Mouse (Mus musculus) heart, adult 2 months (tissue): ENCODE measurements around the gene Evl. TPM values are rescaled to one million over a fixed set of nuclear protein-coding genes. Genes with fewer than 3 reads are reported as not detected.
A peak's percentile ranks its signal among the peaks of the same experiment; 100 is the strongest.

Source experiments
- DNase-seq, 2 experiments: peaks; one replicate each; pipeline ENCODE4 v3.0.0; 2021
- H3K27ac ChIP-seq: fragments of 200-600 bp; 2 replicates; pipeline ENCODE4 v1.8.1; 2022
- H3K27me3 ChIP-seq: fragments of 200-500 bp; 2 replicates; pipeline ENCODE4 v1.6.1; 2012; ENCODE audit warnings: mild to moderate bottlenecking, low read length, inconsistent platforms, mixed read lengths; ENCODE audit not compliant: control insufficient read depth, insufficient read depth
- H3K36me3 ChIP-seq: fragments of 200-500 bp; 2 replicates; pipeline ENCODE4 v1.6.1; 2012; ENCODE audit warnings: low read length, inconsistent platforms; ENCODE audit not compliant: control insufficient read depth, insufficient read depth
- H3K4me1 ChIP-seq: fragments of 200-500 bp; 2 replicates; pipeline ENCODE4 v1.6.1; 2011; ENCODE audit warnings: low read length; ENCODE audit not compliant: control insufficient read depth, insufficient read depth
- H3K4me3 ChIP-seq: fragments of 200-600 bp; 2 replicates; pipeline ENCODE4 v1.8.1; 2022
- H3K79me2 ChIP-seq: fragments of 200-500 bp; replicated peaks from 2 replicates; pipeline ENCODE4 v1.6.1; 2012; ENCODE audit warnings: mild to moderate bottlenecking, inconsistent platforms, low read length, moderate library complexity, mixed read lengths; ENCODE audit not compliant: control insufficient read depth, insufficient read depth
- H3K9ac ChIP-seq: fragments of 200-500 bp; 2 replicates; pipeline ENCODE4 v1.6.1; 2012; ENCODE audit warnings: low read depth, mild to moderate bottlenecking, control low read depth, inconsistent platforms, low read length, mixed read lengths
- CTCF ChIP-seq: fragments of 200-600 bp; IDR thresholded peaks from 2 replicates; pipeline ENCODE4 v1.8.1; 2022; ENCODE audit warnings: antibody characterized with exemption, mild to moderate bottlenecking, moderate library complexity
- EP300 ChIP-seq: fragments of 200-500 bp; IDR thresholded peaks from 2 replicates; pipeline ENCODE4 v1.6.1; 2011; ENCODE audit warnings: low read depth, low read length, control low read depth; ENCODE audit not compliant: insufficient read depth
- POLR2A ChIP-seq: fragments of 200-500 bp; IDR thresholded peaks from 2 replicates; pipeline ENCODE4 v1.6.1; 2011; ENCODE audit warnings: mild to moderate bottlenecking, low read depth, low read length, control low read depth; ENCODE audit not compliant: insufficient read depth
- WGBS: fragments of 180-500 bp; shearing (Covaris S2); methylation state at CpG from one replicate; pipeline ENCODE4 v1.1.7; 2018; 5-methylcytosine and 5-hydroxymethylcytosine counted together
- intact Hi-C: fragments of 180-260 bp; cut with DNase I; formaldehyde crosslinking; loops from one replicate; pipeline ENCODE4 v1.15.1; 2025
- polyA plus RNA-seq: library from polyadenylated mRNA; depleted of rRNA; stranded (reverse); fragments of >200 nt; gene quantifications from 2 replicates; pipeline ENCODE4 v1.2.3, GENCODE M21; 2012
- total RNA-seq, 2 experiments: library from RNA; stranded (reverse); gene quantifications; 2 replicates each; pipeline ENCODE4 v1.2.3; 2021

Gene Evl
- total and polyA plus RNA-seq, 3 experiments, result 34.8 to 40.6 (median 36.4) TPM

DNA sequence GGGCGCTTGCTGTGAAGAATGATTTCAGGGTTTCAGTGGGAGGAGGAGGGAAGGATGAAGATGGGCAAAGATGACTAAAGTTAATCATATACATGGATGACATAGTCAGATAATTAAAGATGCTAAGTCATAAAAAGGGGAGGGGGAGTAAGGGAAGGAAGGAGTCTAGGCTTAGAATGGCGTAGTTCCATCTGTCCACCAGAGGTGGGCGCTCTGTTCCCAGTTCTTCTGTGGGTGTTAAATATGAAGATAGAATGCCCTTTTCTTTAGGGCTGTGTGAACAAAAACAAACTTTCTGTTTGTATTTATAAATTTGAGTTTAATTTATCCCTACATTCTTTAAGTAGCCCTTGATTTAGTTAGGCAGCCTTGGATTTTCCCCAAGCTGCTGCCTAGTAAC is 8.7 kb downstream of the Evl start:
- Histone ChIP-seq H3K27ac (no peak overlapping the region), H3K27me3 (no peaks in the 10 kb centered on the region), H3K79me2 (0 out of 2 replicates have a peak, but pooled peaks cover 2% of the 10 kb centered on the region), H3K4me1 (no peaks in the 10 kb centered on the region), H3K36me3 (no peaks in the 10 kb centered on the region), H3K4me3 (no peak overlapping the region), H3K9ac (no peak overlapping the region)
- DNase-seq, result no peak
- TF ChIP-seq CTCF, result peak; percentile 77
- no peak for TF ChIP-seq POLR2A
- TF ChIP-seq EP300, result no peak
- 86% methylated on average over 3 of the region's 3 CpGs for WGBS
- intact Hi-C loops, result no loop called here

DNA sequence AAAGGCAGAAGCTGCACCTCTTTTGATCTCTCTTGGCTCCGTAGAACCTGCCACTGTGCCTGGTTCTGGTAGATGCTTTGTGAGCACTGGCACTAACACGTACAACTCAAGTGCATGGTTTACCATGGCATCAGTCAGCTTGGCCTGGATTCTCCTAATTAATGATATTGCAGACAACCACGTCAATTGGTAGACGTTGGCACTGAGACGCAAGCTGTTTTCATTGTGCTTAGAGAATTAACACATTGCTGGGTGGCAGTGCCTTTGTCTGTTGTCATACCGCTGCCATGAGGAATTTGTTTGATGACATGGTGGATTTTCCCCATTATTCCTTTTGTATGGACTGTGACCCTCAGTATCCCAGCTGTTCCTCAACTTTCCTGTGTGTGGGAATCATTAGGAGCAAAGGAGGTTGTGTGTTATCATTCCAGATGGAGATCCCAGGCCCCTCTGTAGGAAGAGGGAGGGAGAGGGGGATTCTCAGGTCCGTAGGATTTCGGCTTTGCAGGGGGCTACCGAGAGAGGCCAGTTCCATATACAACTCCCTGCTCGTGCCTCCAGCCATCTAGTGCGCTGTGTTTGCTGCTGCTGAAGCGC is 10.5 kb downstream of the Evl start:
- Histone ChIP-seq H3K36me3 (no peaks in the 10 kb centered on the region), H3K27me3 (no peaks in the 10 kb centered on the region), H3K9ac (no peak overlapping the region), H3K27ac (no peak overlapping the region), H3K79me2 (0 out of 2 replicates have a peak, but pooled peaks cover 2% of the 10 kb centered on the region), H3K4me1 (no peaks in the 10 kb centered on the region), H3K4me3 (no peak overlapping the region)
- TF ChIP-seq POLR2A, result no peak
- TF ChIP-seq EP300, result no peak
- TF ChIP-seq CTCF, result no peak
- intact Hi-C loops, result no loop called here
- WGBS, result 90% methylated on average over 12 of the region's 12 CpGs
- DNase-seq, result no peak

DNA sequence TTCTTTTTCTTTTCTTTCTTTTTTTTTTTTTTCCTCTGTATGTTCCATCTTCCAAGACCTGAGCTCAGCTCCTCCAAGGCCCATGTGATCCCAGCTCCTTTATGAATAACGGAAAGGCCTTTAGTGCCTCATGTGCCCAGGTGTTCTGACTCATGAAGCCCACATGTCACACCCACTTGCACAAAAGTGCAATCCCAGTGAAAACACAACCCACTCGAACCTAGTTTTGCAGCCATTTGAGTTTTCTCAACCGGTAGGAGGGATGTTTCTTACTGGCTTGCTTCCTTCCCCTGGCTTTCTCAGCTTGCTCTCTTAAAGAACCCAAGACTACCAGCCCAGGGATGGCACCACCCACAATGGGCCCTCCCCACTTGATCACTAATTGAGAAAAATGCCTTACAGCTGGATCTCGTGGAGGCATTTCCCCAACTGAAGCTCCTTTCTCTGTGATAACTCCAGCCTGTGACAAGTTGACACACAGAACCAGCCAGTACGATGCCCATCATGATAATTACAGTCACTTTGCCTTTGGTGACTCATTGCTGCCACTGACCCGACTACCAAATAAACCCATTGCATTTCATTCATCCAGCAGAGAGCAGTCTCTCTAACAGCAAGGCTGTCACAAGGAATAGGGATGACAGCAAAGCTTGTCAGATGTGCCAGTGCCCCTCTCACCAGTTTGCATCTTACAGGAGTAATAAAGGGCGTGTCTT is 24.8 kb downstream of the Evl start:
- Histone ChIP-seq H3K36me3 (no peaks in the 10 kb centered on the region), H3K27me3 (no peaks in the 10 kb centered on the region), H3K79me2 (no peaks in the 10 kb centered on the region), H3K9ac (no peak overlapping the region), H3K4me3 (no peak overlapping the region), H3K4me1 (no peaks in the 10 kb centered on the region), H3K27ac (no peak overlapping the region)
- no peak for TF ChIP-seq CTCF
- no peak for TF ChIP-seq POLR2A
- TF ChIP-seq EP300, result no peak
- 62% methylated on average over 7 of the region's 7 CpGs for WGBS
- intact Hi-C loops, result no loop called here
- no peak for DNase-seq

- H3K79me2 ChIP-seq, result no peaks in the 10 kb centered on the region
- H3K27ac ChIP-seq, result no peak overlapping the region
- H3K4me1 ChIP-seq, result no peaks in the 10 kb centered on the region
- no peak overlapping the region for H3K4me3 ChIP-seq
- H3K27me3 ChIP-seq, result no peaks in the 10 kb centered on the region
- DNase-seq, result no peak
- H3K36me3 ChIP-seq, result no peaks in the 10 kb centered on the region
- TF ChIP-seq EP300, result no peak
- TF ChIP-seq POLR2A, result no peak
- H3K9ac ChIP-seq, result no peak overlapping the region
- 55% methylated on average over 1 of the region's 1 CpGs for WGBS
- intact Hi-C loops, result no loop called here
Observed at GRCm38 (mm10) chr12:108583775-108584174, 29.3 kb downstream of the Evl start.

GRCm38 (mm10) chr12:108590131-108590530 is 35.6 kb downstream of the Evl start:
- WGBS, result 88% methylated on average over 2 of the region's 2 CpGs
- TF ChIP-seq POLR2A (no peak), CTCF (no peak), EP300 (no peak)
- Histone ChIP-seq H3K4me3 (no peak overlapping the region), H3K9ac (no peak overlapping the region), H3K27ac (no peak overlapping the region), H3K27me3 (no peaks in the 10 kb centered on the region), H3K36me3 (no peaks in the 10 kb centered on the region), H3K79me2 (peaks cover 3% of the 10 kb centered on the region; the same call in 1 of the 2 replicates), H3K4me1 (no peaks in the 10 kb centered on the region)
- DNase-seq, result no peak
- intact Hi-C loops, result no loop called here

DNA sequence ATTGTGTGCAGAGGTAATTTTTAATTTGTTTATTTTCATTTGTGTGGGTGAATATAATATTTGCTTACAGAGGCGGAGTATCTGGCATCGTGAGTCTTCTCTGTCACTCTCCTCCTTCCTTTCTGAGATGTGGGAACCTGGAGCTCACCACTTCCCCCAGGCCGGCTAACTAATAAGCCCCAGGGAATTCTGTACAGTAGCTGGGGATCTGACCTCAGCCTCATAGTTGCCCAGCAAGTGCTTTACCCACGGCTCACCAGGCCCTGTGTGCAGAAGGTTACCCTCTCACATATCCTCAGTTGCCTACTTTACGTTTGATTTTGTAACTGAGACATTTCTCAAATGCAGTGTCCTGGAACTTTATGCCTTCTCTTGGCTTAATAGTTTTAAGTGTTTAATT is 37.1 kb downstream of the Evl start:
- intact Hi-C loops, result no loop called here

More for the DNA sequence above, 37.1 kb downstream of the Evl start:
- Histone ChIP-seq H3K9ac (no peak overlapping the region), H3K79me2 (peaks cover 3% of the 10 kb centered on the region; the same call in 1 of the 2 replicates), H3K4me3 (no peak overlapping the region), H3K4me1 (no peaks in the 10 kb centered on the region), H3K36me3 (no peaks in the 10 kb centered on the region), H3K27ac (no peak overlapping the region), H3K27me3 (no peaks in the 10 kb centered on the region)
- no peak for DNase-seq
- 62% methylated on average over 5 of the region's 5 CpGs for WGBS
- TF ChIP-seq EP300, result no peak
- no peak for TF ChIP-seq POLR2A
- no peak for TF ChIP-seq CTCF
